Mouse (Mus musculus): ENCODE results near the gene Mybphl. TPM values are rescaled to one million over a fixed set of nuclear protein-coding genes. Genes with fewer than 3 reads are reported as not detected.

The Mybphl gene
- polyA plus RNA-seq, 1 experiment = 0.06 TPM

DNA sequence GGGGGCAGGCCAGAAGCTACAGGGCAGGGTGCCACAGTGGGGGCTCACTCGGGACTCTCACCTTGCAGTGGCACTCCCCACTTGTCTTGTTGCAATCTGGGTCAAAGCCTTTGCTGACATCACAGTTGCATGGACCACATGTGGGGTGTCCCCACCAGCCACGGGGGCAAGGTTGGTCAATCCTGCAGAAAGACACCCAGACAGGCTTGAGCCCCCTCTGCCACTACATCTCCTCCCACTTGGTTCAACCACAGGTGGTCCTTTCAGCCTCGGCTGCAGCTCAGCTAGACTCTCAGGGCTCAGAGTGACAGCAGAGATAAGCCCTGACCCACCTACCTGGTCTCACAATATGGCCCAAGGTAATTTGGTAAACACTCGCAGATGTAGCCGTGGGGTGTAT, 35.7 kb downstream of the Mybphl start:
- Histone ChIP-seq H3K4me3 (ENCODE audit: insufficient read depth, low read depth, low read length) (no peak overlapping the region), H3K4me1 (ENCODE audit: control insufficient read depth, insufficient read depth, low read length) (peaks cover 6% of the 10 kb centered on the region), H3K27me3 (replicated peaks; ENCODE audit: control insufficient read depth, insufficient read depth, low read length) (no peaks in the 10 kb centered on the region), H3K27ac (ENCODE audit: insufficient read depth, low read depth, low read length) (no peak overlapping the region), H3K36me3 (ENCODE audit: control insufficient read depth, insufficient read depth, low read length) (no peaks in the 10 kb centered on the region)
- 88% methylated on average over 5 of the region's 5 CpGs for WGBS
- no peak for TF ChIP-seq CTCF (conservative IDR thresholded peaks at IDR 0.05; ENCODE audit: insufficient read depth, insufficient read length, low read depth, low read length)
- TF ChIP-seq POLR2A (IDR thresholded peaks at IDR 0.05; ENCODE audit: low read depth, low read length) = no peak
- no peak for DNase-seq

DNA sequence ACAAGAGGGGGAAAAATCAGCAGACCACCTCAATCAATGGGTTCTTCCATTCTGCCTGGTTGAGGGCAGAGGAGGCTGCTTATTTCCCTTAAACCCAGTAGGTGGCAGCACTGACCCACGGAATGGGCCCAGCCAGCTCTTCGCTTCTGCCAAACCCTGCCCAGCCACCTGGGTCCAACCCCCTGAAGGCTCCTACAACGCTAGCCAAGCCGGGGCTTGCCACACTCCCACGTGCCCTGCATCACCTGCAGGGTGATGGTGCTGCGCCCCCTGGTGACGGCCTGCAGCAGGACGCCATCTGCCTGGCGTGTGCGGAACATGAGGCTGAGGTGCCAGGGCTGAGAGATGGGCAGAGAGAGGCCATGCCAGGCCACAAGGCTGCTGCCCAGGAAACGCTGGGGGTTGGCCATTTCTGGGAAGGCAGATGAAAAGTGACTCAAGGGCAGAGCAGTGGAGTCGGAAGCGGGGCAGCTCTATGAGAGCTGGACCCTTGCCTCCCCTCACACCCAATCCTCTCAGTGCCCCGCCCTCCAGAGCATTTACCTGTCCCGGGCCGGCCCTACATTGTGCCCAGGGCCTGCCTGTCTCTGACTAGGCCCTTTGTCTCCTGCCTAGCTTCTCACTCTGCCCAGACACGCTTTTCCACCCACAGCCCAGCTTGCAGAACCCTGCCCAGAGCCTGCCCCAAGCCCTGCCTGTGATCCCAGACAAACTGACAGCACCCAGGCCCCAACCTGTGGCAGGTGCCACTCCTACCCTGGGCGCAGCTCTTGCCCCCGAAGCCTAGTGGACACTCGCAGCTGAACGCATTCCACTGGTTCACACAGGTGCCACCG, 37.2 kb downstream of the Mybphl start:
- H3K27ac ChIP-seq (ENCODE audit: insufficient read depth, low read depth, low read length) = peak overlapping the region; percentile 17; the same call in 1 of the 2 replicates
- peak; percentile 97 for DNase-seq
- H3K4me3 ChIP-seq (ENCODE audit: insufficient read depth, low read depth, low read length) = no peak overlapping the region
- no peaks in the 10 kb centered on the region for H3K27me3 ChIP-seq (replicated peaks; ENCODE audit: control insufficient read depth, insufficient read depth, low read length)
- no peaks in the 10 kb centered on the region for H3K36me3 ChIP-seq (ENCODE audit: control insufficient read depth, insufficient read depth, low read length)
- WGBS = 28% methylated on average over 22 of the region's 22 CpGs
- H3K4me1 ChIP-seq (ENCODE audit: control insufficient read depth, insufficient read depth, low read length) = peaks cover 6% of the 10 kb centered on the region
- TF ChIP-seq POLR2A (IDR thresholded peaks at IDR 0.05; ENCODE audit: low read depth, low read length) (no peak), CTCF (conservative IDR thresholded peaks at IDR 0.05; ENCODE audit: insufficient read depth, insufficient read length, low read depth, low read length) (peak; percentile 82)

DNA sequence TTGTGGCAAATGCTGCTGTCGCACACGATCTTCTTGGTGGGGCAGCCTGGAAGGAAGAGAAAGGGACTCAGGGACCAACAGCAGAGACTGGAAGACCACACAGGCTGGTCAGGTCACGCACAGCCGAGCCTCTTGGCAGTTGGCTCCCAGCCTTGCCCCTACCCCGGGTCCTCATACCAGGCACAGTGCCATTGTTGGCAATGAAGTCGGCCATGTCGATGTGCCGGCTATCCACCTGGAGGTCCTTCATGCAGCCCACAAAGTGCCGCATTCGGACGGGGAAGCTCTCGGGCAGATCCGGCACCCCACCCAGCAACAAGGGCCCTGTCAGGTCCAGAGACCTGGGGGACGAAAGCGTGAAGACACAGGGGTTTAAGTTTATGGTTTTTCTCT, 37.8 kb downstream of the Mybphl start:
- peak overlapping the region; percentile 17; the same call in 1 of the 2 replicates for H3K27ac ChIP-seq (ENCODE audit: insufficient read depth, low read depth, low read length)
- TF ChIP-seq POLR2A (IDR thresholded peaks at IDR 0.05; ENCODE audit: low read depth, low read length) (no peak), CTCF (conservative IDR thresholded peaks at IDR 0.05; ENCODE audit: insufficient read depth, insufficient read length, low read depth, low read length) (no peak)
- WGBS = 66% methylated on average over 15 of the region's 15 CpGs
- no peak overlapping the region for H3K4me3 ChIP-seq (ENCODE audit: insufficient read depth, low read depth, low read length)
- peak; percentile 52 for DNase-seq
- peaks cover 6% of the 10 kb centered on the region for H3K4me1 ChIP-seq (ENCODE audit: control insufficient read depth, insufficient read depth, low read length)
- no peaks in the 10 kb centered on the region for H3K36me3 ChIP-seq (ENCODE audit: control insufficient read depth, insufficient read depth, low read length)
- H3K27me3 ChIP-seq (replicated peaks; ENCODE audit: control insufficient read depth, insufficient read depth, low read length) = no peaks in the 10 kb centered on the region

DNA sequence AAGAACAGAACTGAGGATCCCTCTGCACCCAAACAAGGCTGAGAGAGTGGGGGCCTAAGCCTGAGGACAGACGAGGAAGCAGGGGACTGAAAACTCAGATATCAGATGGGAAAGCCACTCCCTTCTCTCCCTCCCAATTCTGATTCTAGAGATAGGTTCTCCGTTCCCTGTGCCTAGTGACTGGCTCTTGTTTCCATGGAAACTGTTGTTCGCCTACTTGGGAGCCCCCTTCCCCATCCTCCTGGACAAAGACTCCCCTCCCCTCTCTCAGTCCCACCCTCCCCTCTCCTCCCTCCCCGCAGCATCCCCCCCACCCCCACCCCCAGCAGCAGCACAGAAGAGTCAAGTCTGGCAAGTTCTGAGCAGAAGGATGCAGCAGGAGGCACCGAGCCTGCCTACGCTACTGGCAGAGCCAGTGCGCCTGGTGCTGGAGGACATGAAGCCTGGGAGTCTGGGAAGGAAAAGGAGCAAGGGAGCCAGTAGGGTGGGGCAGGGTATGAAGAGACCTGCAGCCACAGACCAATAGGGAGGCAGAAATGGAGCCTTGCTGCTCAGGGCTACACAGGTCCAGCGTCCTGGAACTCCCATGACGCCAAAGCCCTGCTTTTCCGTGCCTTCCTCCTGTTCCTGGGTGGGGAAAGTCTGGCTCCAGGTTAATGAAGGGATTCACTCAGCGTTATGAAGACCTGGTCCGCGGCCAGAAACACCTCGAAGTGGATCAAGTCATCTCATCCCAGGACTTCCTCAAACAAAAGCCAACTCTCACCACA, 41.0 kb downstream of the Mybphl start:
- Histone ChIP-seq H3K4me1 (ENCODE audit: control insufficient read depth, insufficient read depth, low read length) (peaks cover 29% of the 10 kb centered on the region), H3K36me3 (ENCODE audit: control insufficient read depth, insufficient read depth, low read length) (no peaks in the 10 kb centered on the region), H3K27me3 (replicated peaks; ENCODE audit: control insufficient read depth, insufficient read depth, low read length) (no peaks in the 10 kb centered on the region), H3K27ac (ENCODE audit: insufficient read depth, low read depth, low read length) (no peak overlapping the region), H3K4me3 (ENCODE audit: insufficient read depth, low read depth, low read length) (no peak overlapping the region)
- no peak for TF ChIP-seq CTCF (conservative IDR thresholded peaks at IDR 0.05; ENCODE audit: insufficient read depth, insufficient read length, low read depth, low read length)
- TF ChIP-seq POLR2A (IDR thresholded peaks at IDR 0.05; ENCODE audit: low read depth, low read length) = no peak
- DNase-seq = no peak
- 65% methylated on average over 14 of the region's 14 CpGs for WGBS

DNA sequence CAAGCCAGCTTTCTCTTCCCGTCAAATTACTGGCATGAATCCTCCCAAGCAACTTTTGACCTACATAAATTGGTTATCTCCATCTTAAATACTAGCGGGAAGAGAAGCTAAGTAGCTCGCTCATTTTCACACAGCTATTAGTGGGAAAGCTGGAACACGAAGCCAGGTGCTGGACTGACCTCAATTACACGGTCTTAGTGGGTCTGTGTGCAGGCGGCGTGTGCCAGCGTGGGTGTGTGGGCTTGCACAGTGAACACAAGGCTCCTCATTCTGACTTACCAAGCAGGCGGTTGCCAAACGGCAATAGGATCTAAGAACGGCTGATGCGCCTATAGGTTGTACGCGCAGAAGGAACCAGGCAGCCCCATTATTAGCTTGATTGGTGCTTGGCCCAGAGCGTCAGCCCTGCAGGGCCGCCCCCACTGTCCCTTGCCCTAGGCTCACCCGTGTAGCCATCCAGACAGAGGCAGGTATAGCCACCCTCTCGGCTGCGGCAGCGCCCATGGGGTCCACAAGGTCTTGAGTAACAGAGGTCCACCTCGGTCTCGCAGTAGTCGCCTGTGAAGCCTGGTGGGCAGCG, 41.7 kb downstream of the Mybphl start:
- H3K36me3 ChIP-seq (ENCODE audit: control insufficient read depth, insufficient read depth, low read length) = no peaks in the 10 kb centered on the region
- H3K4me1 ChIP-seq (ENCODE audit: control insufficient read depth, insufficient read depth, low read length) = peaks cover 34% of the 10 kb centered on the region
- no peak for DNase-seq

DNA sequence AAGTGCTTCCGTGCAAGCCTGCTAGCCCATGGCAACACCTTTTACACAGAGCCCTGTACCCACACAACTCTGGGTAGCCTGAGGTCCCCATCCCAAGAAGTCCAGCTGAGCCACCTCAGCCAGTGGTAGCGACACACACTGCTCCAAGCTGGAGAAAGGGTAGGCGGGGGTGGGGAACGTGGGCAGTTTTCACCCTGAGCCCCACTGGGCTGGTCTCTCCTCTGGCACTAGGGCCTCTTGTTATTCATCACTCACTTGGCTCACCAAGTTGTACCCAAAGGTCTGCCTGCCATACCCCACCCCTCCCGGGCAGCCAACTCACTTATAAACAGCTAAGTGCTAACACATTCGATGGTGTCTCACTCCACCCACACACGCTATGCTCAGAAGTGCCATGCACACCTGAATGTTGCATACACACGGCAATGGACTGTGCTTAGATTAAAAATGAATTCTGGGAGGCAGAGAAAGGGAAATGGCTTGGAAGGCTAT, 43.9 kb downstream of the Mybphl start:
- Histone ChIP-seq H3K4me3 (ENCODE audit: insufficient read depth, low read depth, low read length) (no peak overlapping the region), H3K27ac (ENCODE audit: insufficient read depth, low read depth, low read length) (no peak overlapping the region), H3K27me3 (replicated peaks; ENCODE audit: control insufficient read depth, insufficient read depth, low read length) (no peaks in the 10 kb centered on the region), H3K36me3 (ENCODE audit: control insufficient read depth, insufficient read depth, low read length) (no peaks in the 10 kb centered on the region), H3K4me1 (ENCODE audit: control insufficient read depth, insufficient read depth, low read length) (peaks cover 44% of the 10 kb centered on the region)
- 61% methylated on average over 8 of the region's 8 CpGs for WGBS
- no peak for TF ChIP-seq CTCF (conservative IDR thresholded peaks at IDR 0.05; ENCODE audit: insufficient read depth, insufficient read length, low read depth, low read length)
- no peak for TF ChIP-seq POLR2A (IDR thresholded peaks at IDR 0.05; ENCODE audit: low read depth, low read length)
- DNase-seq = peak; percentile 72

More for the DNA sequence above, 41.7 kb downstream of the Mybphl start:
- no peak for TF ChIP-seq CTCF (conservative IDR thresholded peaks at IDR 0.05; ENCODE audit: insufficient read depth, insufficient read length, low read depth, low read length)
- no peak for TF ChIP-seq POLR2A (IDR thresholded peaks at IDR 0.05; ENCODE audit: low read depth, low read length)
- 86% methylated on average over 24 of the region's 24 CpGs for WGBS
- Histone ChIP-seq H3K4me3 (ENCODE audit: insufficient read depth, low read depth, low read length) (no peak overlapping the region), H3K27ac (ENCODE audit: insufficient read depth, low read depth, low read length) (no peak overlapping the region), H3K27me3 (replicated peaks; ENCODE audit: control insufficient read depth, insufficient read depth, low read length) (no peaks in the 10 kb centered on the region)
